Mouse (Mus musculus) limb, embryonic 14.5 days (tissue): ENCODE results near the gene Phldb2. TPM values are rescaled to one million over a fixed set of nuclear protein-coding genes. Genes with fewer than 3 reads are reported as not detected.

ENCODE experiments used
- ATAC-seq: fragments of 200-750 bp; cut with Nextera tagmentation; 2 replicates; pipeline ENCODE4 v1.8.0; 2017; ENCODE audit warnings: low read depth, moderate number of reproducible peaks, moderate TSS enrichment; ENCODE audit not compliant: low FRiP score
- DNase-seq: peaks from one replicate; pipeline ENCODE4 v3.0.0-alpha.2; 2015; ENCODE audit warnings: low spot score
- H3K27ac ChIP-seq: fragments of 300-500 bp; sonication (generic); replicated peaks from 2 replicates; pipeline ENCODE4 v1.5.1; 2014; ENCODE audit warnings: low read depth, mild to moderate bottlenecking, low read length, moderate library complexity, mixed read lengths
- H3K27me3 ChIP-seq: fragments of 300-500 bp; sonication (generic); 2 replicates; pipeline ENCODE4 v1.6.1; 2014; ENCODE audit warnings: low read length, mixed read lengths; ENCODE audit not compliant: control insufficient read depth, insufficient read depth
- H3K36me3 ChIP-seq: fragments of 300-500 bp; sonication (generic); 2 replicates; pipeline ENCODE4 v1.6.1; 2014; ENCODE audit warnings: mild to moderate bottlenecking, low read length, moderate library complexity, mixed read lengths; ENCODE audit not compliant: control insufficient read depth, insufficient read depth
- H3K4me1 ChIP-seq: fragments of 300-500 bp; sonication (generic); 2 replicates; pipeline ENCODE4 v1.6.1; 2014; ENCODE audit warnings: antibody characterized with exemption, low read length, mixed read lengths; ENCODE audit not compliant: control insufficient read depth, insufficient read depth
- H3K4me2 ChIP-seq: fragments of 300-500 bp; sonication (generic); replicated peaks from 2 replicates; pipeline ENCODE4 v1.6.1; 2014; ENCODE audit warnings: low read depth, mild to moderate bottlenecking, low read length, moderate library complexity; ENCODE audit not compliant: severe bottlenecking
- H3K4me3 ChIP-seq: fragments of 300-500 bp; sonication (generic); replicated peaks from 2 replicates; pipeline ENCODE4 v1.5.1; 2014; ENCODE audit warnings: low read length
- H3K9ac ChIP-seq: fragments of 300-500 bp; sonication (generic); 2 replicates; pipeline ENCODE4 v1.6.1; 2014; ENCODE audit warnings: mild to moderate bottlenecking, low read depth, low read length, moderate library complexity; ENCODE audit not compliant: severe bottlenecking
- H3K9me3 ChIP-seq: fragments of 300-500 bp; sonication (generic); 2 replicates; pipeline ENCODE4 v1.6.1; 2016; ENCODE audit warnings: low read length; ENCODE audit not compliant: control insufficient read depth
- POLR2A ChIP-seq: fragments of 200-500 bp; IDR thresholded peaks from 2 replicates; pipeline ENCODE4 v1.8.0; 2012; ENCODE audit warnings: inconsistent platforms, mild to moderate bottlenecking, moderate library complexity, borderline replicate concordance; ENCODE audit not compliant: insufficient read depth, insufficient read length; ENCODE audit errors: extremely low read depth
- WGBS: fragments of 180-500 bp; shearing (Covaris S2); extraction: QIAGEN DNeasy Blood & Tissue Kit; methylation state at CpG from one replicate; pipeline ENCODE4 v1.1.7; 2014; 5-methylcytosine and 5-hydroxymethylcytosine counted together
- polyA plus RNA-seq, 2 experiments: library from polyadenylated mRNA; depleted of rRNA in 1 of 2; stranded (reverse) in 1 of 2; unstranded in 1 of 2; fragments of >200 nt; fragmentation: Nextera tagmentation in 1 of 2; extraction: Ambion mirVana in 1 of 2; gene quantifications; 2 replicates each; pipeline versions ENCODE4 v1.2.1 to v1.2.3; 2012 to 2014

Gene Phldb2
- polyA plus RNA-seq, 2 experiments = 51.0 to 55.8 TPM

GRCm38 (mm10) chr16:45964777-45965176 lies 11.4 kb upstream of the Phldb2 start:
- no peak overlapping the region for H3K9ac ChIP-seq
- H3K4me1 ChIP-seq = peaks cover 16% of the 10 kb centered on the region
- H3K4me2 ChIP-seq = no peak overlapping the region
- WGBS = 88% methylated on average over 6 of the region's 6 CpGs
- no peaks in the 10 kb centered on the region for H3K36me3 ChIP-seq
- H3K27ac ChIP-seq = no peak overlapping the region
- no peak overlapping the region for H3K4me3 ChIP-seq
- no peak for TF ChIP-seq POLR2A
- ATAC-seq = no peak
- DNase-seq = no peak
- no peaks in the 10 kb centered on the region for H3K9me3 ChIP-seq
- H3K27me3 ChIP-seq = no peaks in the 10 kb centered on the region

GRCm38 (mm10) chr16:45963837-45964236 lies 10.4 kb upstream of the Phldb2 start:
- 88% methylated on average over 8 of the region's 8 CpGs for WGBS
- peaks cover 16% of the 10 kb centered on the region for H3K4me1 ChIP-seq

DNA sequence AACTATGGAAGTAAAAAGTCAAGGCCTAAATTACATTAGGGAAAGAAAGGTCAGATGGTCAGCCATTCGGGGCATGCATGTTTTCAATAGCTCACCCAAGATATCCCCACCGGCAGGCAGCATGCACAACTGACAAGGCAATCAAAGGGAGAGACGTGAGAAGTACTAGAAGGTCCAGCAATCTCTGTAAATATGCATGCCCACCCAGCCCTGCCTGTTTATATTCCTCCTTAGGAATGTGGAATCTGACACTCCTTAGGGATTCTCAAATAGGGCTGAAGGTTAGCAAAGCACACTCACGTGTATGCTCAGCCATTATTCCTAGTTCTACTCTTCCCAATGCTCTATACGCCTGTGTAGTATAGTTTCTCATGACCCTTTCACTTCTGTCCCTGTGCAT lies 9.7 kb upstream of the Phldb2 start:
- Histone ChIP-seq H3K9ac (no peak overlapping the region), H3K27ac (no peak overlapping the region), H3K36me3 (no peaks in the 10 kb centered on the region), H3K4me2 (no peak overlapping the region), H3K4me1 (peaks cover 16% of the 10 kb centered on the region), H3K27me3 (no peaks in the 10 kb centered on the region), H3K4me3 (no peak overlapping the region), H3K9me3 (no peaks in the 10 kb centered on the region)
- ATAC-seq (no peak), DNase-seq (no peak)
- TF ChIP-seq POLR2A = no peak
- 50% methylated on average over 5 of the region's 5 CpGs for WGBS

More at GRCm38 (mm10) chr16:45963837-45964236, 10.4 kb upstream of the Phldb2 start:
- no peaks in the 10 kb centered on the region for H3K9me3 ChIP-seq
- DNase-seq (no peak), ATAC-seq (no peak)
- H3K4me3 ChIP-seq = no peak overlapping the region
- no peaks in the 10 kb centered on the region for H3K36me3 ChIP-seq
- no peaks in the 10 kb centered on the region for H3K27me3 ChIP-seq
- H3K9ac ChIP-seq = no peak overlapping the region
- no peak overlapping the region for H3K4me2 ChIP-seq
- H3K27ac ChIP-seq = no peak overlapping the region
- no peak for TF ChIP-seq POLR2A

DNA sequence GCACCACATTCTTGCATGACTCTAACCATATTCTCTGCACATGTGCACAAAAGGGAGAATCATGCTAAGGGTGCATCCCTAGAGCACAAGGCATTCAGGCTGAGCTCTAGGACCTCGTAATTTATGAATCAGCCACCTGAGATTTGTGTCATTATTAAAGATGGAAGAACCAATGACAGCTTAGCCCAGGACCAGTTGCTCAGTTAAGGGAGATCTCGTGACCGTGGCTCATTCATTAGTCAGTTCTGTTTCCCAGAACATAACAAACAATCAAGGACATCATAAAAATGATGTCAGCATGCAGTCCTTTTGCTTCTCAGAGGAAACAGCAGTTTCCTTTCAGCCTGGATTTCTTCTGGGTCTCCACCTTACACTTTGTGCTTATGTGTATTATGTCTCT lies 7.6 kb upstream of the Phldb2 start:
- Histone ChIP-seq H3K9me3 (no peaks in the 10 kb centered on the region), H3K27me3 (no peaks in the 10 kb centered on the region), H3K4me3 (no peak overlapping the region), H3K4me2 (no peak overlapping the region), H3K36me3 (no peaks in the 10 kb centered on the region), H3K4me1 (0 out of 2 replicates have a peak, but pooled peaks cover 5% of the 10 kb centered on the region), H3K27ac (no peak overlapping the region), H3K9ac (no peak overlapping the region)
- WGBS = 68% methylated on average over 3 of the region's 3 CpGs
- ATAC-seq = no peak
- no peak for TF ChIP-seq POLR2A
- no peak for DNase-seq

DNA sequence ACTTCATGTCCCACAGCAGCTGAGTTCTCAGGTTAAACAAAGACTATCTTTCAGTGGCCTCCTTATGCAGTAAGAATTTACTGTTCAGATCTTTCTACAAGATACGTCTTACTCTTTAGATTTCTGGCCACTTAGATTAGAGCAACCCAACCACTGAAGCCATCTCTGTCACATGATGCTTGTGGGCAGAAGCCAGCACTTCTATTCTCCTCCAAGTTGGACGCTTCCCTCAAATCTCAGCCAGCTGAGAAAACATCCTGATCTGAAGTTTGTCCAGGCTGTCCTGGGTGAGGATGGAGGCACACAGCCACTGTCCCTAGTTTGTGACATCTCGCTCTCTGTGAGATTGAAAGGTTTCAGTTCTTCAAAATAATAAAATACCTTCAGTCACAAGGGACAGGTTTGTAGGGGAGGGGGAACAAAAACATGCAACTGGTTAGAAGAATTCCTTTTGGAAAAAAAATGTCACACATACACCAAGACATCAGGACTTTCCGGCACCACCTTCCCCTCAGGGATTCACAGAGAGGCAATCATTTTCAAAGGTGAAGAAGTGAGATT lies 3.1 kb upstream of the Phldb2 start:
- no peaks in the 10 kb centered on the region for H3K9me3 ChIP-seq
- H3K36me3 ChIP-seq = no peaks in the 10 kb centered on the region
- no peaks in the 10 kb centered on the region for H3K27me3 ChIP-seq
- 78% methylated on average over 4 of the region's 4 CpGs for WGBS
- H3K9ac ChIP-seq = no peak overlapping the region
- DNase-seq (no peak), ATAC-seq (no peak)
- no peak overlapping the region for H3K4me2 ChIP-seq
- H3K4me1 ChIP-seq = no peaks in the 10 kb centered on the region
- no peak for TF ChIP-seq POLR2A
- no peak overlapping the region for H3K27ac ChIP-seq
- no peak overlapping the region for H3K4me3 ChIP-seq

GRCm38 (mm10) chr16:45952501-45952900 lies 897 bp downstream of the Phldb2 start:
- no peak for TF ChIP-seq POLR2A
- H3K36me3 ChIP-seq = no peaks in the 10 kb centered on the region
- ATAC-seq (no peak), DNase-seq (no peak)
- no peaks in the 10 kb centered on the region for H3K4me1 ChIP-seq
- no peaks in the 10 kb centered on the region for H3K9me3 ChIP-seq
- 40% methylated on average over 5 of the region's 5 CpGs for WGBS
- H3K9ac ChIP-seq = no peak overlapping the region
- no peak overlapping the region for H3K4me3 ChIP-seq
- H3K4me2 ChIP-seq = no peak overlapping the region
- no peaks in the 10 kb centered on the region for H3K27me3 ChIP-seq
- no peak overlapping the region for H3K27ac ChIP-seq
